Mouse (Mus musculus) left cerebral cortex, postnatal 14 days (tissue): ENCODE measurements around the gene Ctdspl2. TPM values are rescaled to one million over a fixed set of nuclear protein-coding genes. Genes with fewer than 3 reads are reported as not detected.
"Not testable (repeated sequence)": the region's sequence is repeated elsewhere in the genome, so short reads cannot be mapped to it uniquely, and the experiment has no call there.

Experiments
- DNase-seq, 2 experiments: peaks; one replicate each; pipeline ENCODE4 v3.0.0; 2021 to 2022; ENCODE audit warnings: low spot score in 2 of 2, mixed read lengths in 1 of 2
- intact Hi-C: fragments of 180-260 bp; cut with DNase I; formaldehyde crosslinking; loops from one replicate; pipeline ENCODE4 v1.15.1; 2025
- long read RNA-seq, 2 experiments: library from polyadenylated mRNA; stranded (forward); transcript quantifications; one replicate each; pipeline ENCODE4 v2.0.0; 2021
- total RNA-seq, 2 experiments: library from RNA; stranded (reverse); gene quantifications; 2 replicates each; pipeline ENCODE4 v1.2.3; 2021

Gene Ctdspl2
- total RNA-seq: 10 to 100 TPM; 29.3 to 36.2 TPM
- long read RNA-seq, experiment 1, full-length matches to known transcripts: 24 of 34 reads
- long read RNA-seq, experiment 1, partial matches to known transcripts: 3 of 34 reads
- long read RNA-seq, experiment 1, other reads (novel, unspliced or antisense): 7 of 34 reads
- long read RNA-seq, experiment 2, full-length matches to known transcripts: 22 of 31 reads
- long read RNA-seq, experiment 2, partial matches to known transcripts: 4 of 31 reads
- long read RNA-seq, experiment 2, other reads (novel, unspliced or antisense): 5 of 31 reads

- intact Hi-C loops: loop anchor here (5.0 kb wide), 1 partner anchor 88 kb away; the partner anchor contains the start of gene Casc4
- peak; percentile 91 to 93 for DNase-seq
Measured at GRCm38 (mm10) chr2:121955765-121956223, at the start of gene Ctdspl2, which contains the start of gene Mageb3. Gene Ctdspl2 (plus strand): TSS chr2:121956001. Gene Mageb3 (minus strand): TSS chr2:121956092.

GRCm38 (mm10) chr2:121909975-121910374, 45.8 kb upstream of the Ctdspl2 start:
- intact Hi-C loops: no loop called here
- DNase-seq: no peak

GRCm38 (mm10) chr2:121916047-121916970, 39.5 kb upstream of the Ctdspl2 start:
- peak; percentile 9 to 55 for DNase-seq
- intact Hi-C loops: no loop called here

GRCm38 (mm10) chr2:121937624-121938023, 18.2 kb upstream of the Ctdspl2 start:
- DNase-seq, intact Hi-C loops: not testable (repeated sequence)

- intact Hi-C loops: no loop called here
- no peak for DNase-seq
Measured at GRCm38 (mm10) chr2:121943364-121943763, 12.4 kb upstream of the Ctdspl2 start.

GRCm38 (mm10) chr2:121954971-121955656, 687 bp upstream of the Ctdspl2 start:
- DNase-seq: no peak
- intact Hi-C loops: loop anchor here (5.0 kb wide), 1 partner anchor 88 kb away; the partner anchor contains the start of gene Casc4

GRCm38 (mm10) chr2:121956224-121957018, 620 bp downstream of the Ctdspl2 start:
- intact Hi-C loops: loop anchor here (5.0 kb wide), 1 partner anchor 89 kb away; the partner anchor contains the start of gene Casc4
- DNase-seq: peak; percentile 95

- no peak for DNase-seq
- intact Hi-C loops: loop anchor here (5.0 kb wide), 1 partner anchor 90 kb away; the partner anchor contains the start of gene Casc4
Measured at GRCm38 (mm10) chr2:121957216-121957792, 1.5 kb downstream of the Ctdspl2 start.

GRCm38 (mm10) chr2:121995738-121996137, 39.9 kb downstream of the Ctdspl2 start:
- intact Hi-C loops: no loop called here
- no peak for DNase-seq

- intact Hi-C loops: no loop called here
- no peak for DNase-seq
Measured at GRCm38 (mm10) chr2:122008832-122009231, 53.0 kb downstream of the Ctdspl2 start.

GRCm38 (mm10) chr2:122011441-122011840, 55.6 kb downstream of the Ctdspl2 start:
- DNase-seq: no peak
- intact Hi-C loops: no loop called here

- no peak for DNase-seq
- intact Hi-C loops: no loop called here
Measured at GRCm38 (mm10) chr2:122018705-122019104, 62.9 kb downstream of the Ctdspl2 start.

GRCm38 (mm10) chr2:122022284-122022683, 66.5 kb downstream of the Ctdspl2 start:
- DNase-seq: no peak
- intact Hi-C loops: no loop called here

- DNase-seq, intact Hi-C loops: not testable (repeated sequence)
Measured at GRCm38 (mm10) chr2:122027091-122027490, 71.3 kb downstream of the Ctdspl2 start.

- intact Hi-C loops: no loop called here
- peak; percentile 87 for DNase-seq
Measured at GRCm38 (mm10) chr2:122027862-122028755, 72.3 kb downstream of the Ctdspl2 start, which contains the start of gene Eif3j1. Gene Eif3j1 (plus strand): TSS chr2:122028546.

- intact Hi-C loops: no loop called here
- DNase-seq: peak; percentile 8 to 25
Measured at GRCm38 (mm10) chr2:122028756-122029700, 73.2 kb downstream of the Ctdspl2 start.
